Mouse (Mus musculus): ENCODE measurements around the gene Coa5. TPM values are rescaled to one million over a fixed set of nuclear protein-coding genes. Genes with fewer than 3 reads are reported as not detected.

Gene Coa5
- polyA plus RNA-seq, 1 experiment: 50.3 TPM

DNA sequence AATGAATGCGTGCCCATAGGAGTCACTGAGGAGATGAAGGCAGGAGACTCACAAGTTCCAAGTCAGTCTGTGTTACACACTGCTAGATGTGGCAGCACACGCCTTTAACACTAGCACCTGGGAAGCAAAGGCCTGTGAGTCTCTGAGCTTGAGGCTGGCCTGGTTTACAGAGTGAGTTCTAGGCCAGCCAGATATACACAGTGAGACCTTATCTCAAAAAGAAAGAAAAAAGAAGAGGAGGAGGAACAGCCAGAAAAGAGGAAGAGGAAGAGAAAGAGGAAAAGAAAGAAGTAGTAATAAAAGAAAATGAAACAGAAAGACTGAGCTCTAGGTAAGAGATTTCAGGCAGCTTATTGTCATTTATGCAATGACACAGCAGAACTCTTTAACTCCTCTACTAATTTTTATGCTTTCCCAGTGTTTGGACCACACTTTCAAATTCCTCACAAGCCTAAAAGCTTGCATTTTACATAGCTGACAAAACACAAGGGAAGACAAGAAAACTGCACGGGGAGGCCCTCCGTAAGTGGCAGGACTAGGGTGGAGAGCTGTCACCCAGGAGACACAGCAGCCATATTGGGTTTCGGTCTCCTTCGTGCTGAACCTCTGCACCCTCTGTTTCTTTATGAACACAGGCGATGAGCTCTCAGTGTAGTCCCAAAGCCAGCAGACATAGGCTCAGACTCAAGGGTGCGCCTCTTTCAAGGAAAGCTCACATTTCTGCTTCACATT lies 2.6 kb downstream of the Coa5 start:
- TF ChIP-seq POLR2A (IDR thresholded peaks at IDR 0.05; ENCODE audit: borderline replicate concordance, insufficient read depth, low read length): no peak
- no peak for TF ChIP-seq CTCF (IDR thresholded peaks at IDR 0.05; ENCODE audit: borderline replicate concordance, insufficient read depth, low read depth, low read length)
- WGBS: 94% methylated on average over 8 of the region's 8 CpGs
- Histone ChIP-seq H3K27ac (ENCODE audit: insufficient read depth, low read length) (no peak overlapping the region), H3K4me3 (replicated peaks; ENCODE audit: insufficient read depth, low read depth, low read length) (no peak overlapping the region), H3K27me3 (ENCODE audit: control insufficient read depth, insufficient read depth, low read length) (no peaks in the 10 kb centered on the region), H3K4me1 (ENCODE audit: control insufficient read depth, insufficient read depth, low read length) (peaks cover 3% of the 10 kb centered on the region; the same call in 1 of the 2 replicates)
- DNase-seq: no peak

DNA sequence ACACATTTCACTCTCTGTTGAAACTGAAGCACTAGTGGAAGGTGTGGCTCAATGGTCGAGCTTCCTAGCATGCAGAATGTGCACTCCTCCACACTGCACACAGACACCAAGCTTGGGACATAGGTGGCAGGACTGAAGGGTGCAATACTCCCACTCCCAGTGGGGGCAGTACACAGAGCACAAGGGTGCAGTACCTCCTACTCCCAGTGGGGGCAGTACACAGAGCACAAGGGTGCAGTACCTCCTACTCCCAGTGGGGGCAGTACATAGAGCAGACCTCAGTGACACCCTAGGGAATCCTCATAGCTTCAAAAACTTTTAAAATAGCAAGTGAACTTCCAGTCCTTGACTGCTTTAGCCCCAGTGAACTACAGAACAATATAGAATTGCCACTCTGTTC lies 10.5 kb downstream of the Coa5 start:
- DNase-seq: no peak
- no peaks in the 10 kb centered on the region for H3K4me1 ChIP-seq (ENCODE audit: control insufficient read depth, insufficient read depth, low read length)
- no peak overlapping the region for H3K4me3 ChIP-seq (replicated peaks; ENCODE audit: insufficient read depth, low read depth, low read length)
- WGBS: 100% methylated on average over 1 of the region's 1 CpGs
- H3K27ac ChIP-seq (ENCODE audit: insufficient read depth, low read length): no peak overlapping the region
- TF ChIP-seq CTCF (IDR thresholded peaks at IDR 0.05; ENCODE audit: borderline replicate concordance, insufficient read depth, low read depth, low read length): peak; percentile 87
- TF ChIP-seq POLR2A (IDR thresholded peaks at IDR 0.05; ENCODE audit: borderline replicate concordance, insufficient read depth, low read length): no peak
- H3K27me3 ChIP-seq (ENCODE audit: control insufficient read depth, insufficient read depth, low read length): no peaks in the 10 kb centered on the region

DNA sequence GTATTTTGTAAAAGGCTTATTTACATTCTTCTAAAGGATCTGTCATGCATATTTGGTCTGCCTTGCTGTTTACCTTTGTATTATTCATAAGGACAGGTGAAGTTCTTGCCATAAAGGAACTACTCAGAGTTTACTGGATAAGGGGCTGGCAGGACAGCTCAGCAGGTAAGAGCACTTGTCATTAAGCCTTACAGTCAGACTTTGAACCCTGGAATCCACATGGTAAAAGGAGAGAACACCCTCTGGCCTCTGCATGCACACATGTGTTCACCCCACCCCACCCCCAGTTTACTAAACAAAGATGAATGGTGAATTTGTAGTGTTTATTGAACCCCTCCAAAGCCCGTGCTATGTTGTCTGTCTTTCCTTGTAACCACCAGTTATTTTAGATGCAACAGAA lies 14.5 kb downstream of the Coa5 start:
- no peaks in the 10 kb centered on the region for H3K27me3 ChIP-seq (ENCODE audit: control insufficient read depth, insufficient read depth, low read length)
- no peak for TF ChIP-seq CTCF (IDR thresholded peaks at IDR 0.05; ENCODE audit: borderline replicate concordance, insufficient read depth, low read depth, low read length)
- no peak for TF ChIP-seq POLR2A (IDR thresholded peaks at IDR 0.05; ENCODE audit: borderline replicate concordance, insufficient read depth, low read length)
- H3K4me3 ChIP-seq (replicated peaks; ENCODE audit: insufficient read depth, low read depth, low read length): no peak overlapping the region
- no peak overlapping the region for H3K27ac ChIP-seq (ENCODE audit: insufficient read depth, low read length)
- 89% methylated on average over 1 of the region's 1 CpGs for WGBS
- peaks cover 5% of the 10 kb centered on the region for H3K4me1 ChIP-seq (ENCODE audit: control insufficient read depth, insufficient read depth, low read length)
- DNase-seq: no peak

DNA sequence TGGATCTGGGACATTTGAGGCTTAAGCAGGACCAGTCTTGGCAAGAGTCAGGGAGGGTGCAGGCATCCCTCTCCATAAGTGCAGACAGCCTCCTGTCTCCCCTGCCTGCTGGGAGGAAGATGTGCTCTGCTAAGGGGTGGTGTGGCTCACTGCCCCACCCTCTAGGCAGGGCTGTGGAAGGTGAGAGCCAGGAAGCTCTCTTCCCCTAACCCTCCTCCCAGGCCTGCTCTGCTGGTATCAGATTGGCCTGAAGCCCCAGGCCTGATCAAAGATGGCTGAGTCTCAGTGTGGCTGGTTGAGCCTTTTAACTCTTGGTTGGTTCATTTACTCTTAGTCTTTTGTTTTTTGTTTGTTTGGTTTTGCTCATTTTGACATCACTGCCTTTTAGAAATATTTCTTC lies 20.3 kb downstream of the Coa5 start:
- Histone ChIP-seq H3K27me3 (ENCODE audit: control insufficient read depth, insufficient read depth, low read length) (no peaks in the 10 kb centered on the region), H3K27ac (ENCODE audit: insufficient read depth, low read length) (peak overlapping the region; percentile 51; the same call in 1 of the 2 replicates), H3K4me3 (replicated peaks; ENCODE audit: insufficient read depth, low read depth, low read length) (no peak overlapping the region), H3K4me1 (ENCODE audit: control insufficient read depth, insufficient read depth, low read length) (peaks cover 13% of the 10 kb centered on the region)
- no peak for TF ChIP-seq POLR2A (IDR thresholded peaks at IDR 0.05; ENCODE audit: borderline replicate concordance, insufficient read depth, low read length)
- TF ChIP-seq CTCF (IDR thresholded peaks at IDR 0.05; ENCODE audit: borderline replicate concordance, insufficient read depth, low read depth, low read length): no peak
- peak in 1 of 2 experiments; percentile 39 for DNase-seq

DNA sequence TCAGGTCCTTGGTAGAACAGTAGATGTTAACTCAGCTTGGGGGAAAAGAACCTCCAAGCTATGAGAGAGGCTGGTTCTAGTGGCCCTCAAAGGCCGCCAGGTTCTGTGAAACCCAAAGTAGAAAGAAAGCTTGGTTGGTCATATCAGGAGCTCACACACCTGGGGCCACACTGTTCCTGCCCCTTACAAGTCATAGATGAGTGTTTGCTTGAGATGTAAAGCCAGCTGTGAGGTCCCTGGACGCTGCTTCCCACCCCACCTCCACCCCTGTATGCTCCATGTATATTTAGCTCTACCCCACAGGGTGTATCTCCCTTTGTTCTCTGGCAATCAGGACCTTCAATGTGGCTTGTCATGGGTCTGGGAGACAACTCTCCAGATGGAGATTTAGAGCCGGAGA lies 21.2 kb downstream of the Coa5 start:
- 67% methylated on average over 3 of the region's 3 CpGs for WGBS
- no peak overlapping the region for H3K4me3 ChIP-seq (replicated peaks; ENCODE audit: insufficient read depth, low read depth, low read length)
- H3K4me1 ChIP-seq (ENCODE audit: control insufficient read depth, insufficient read depth, low read length): peaks cover 13% of the 10 kb centered on the region
- H3K27me3 ChIP-seq (ENCODE audit: control insufficient read depth, insufficient read depth, low read length): no peaks in the 10 kb centered on the region
- DNase-seq: no peak
- H3K27ac ChIP-seq (ENCODE audit: insufficient read depth, low read length): no peak overlapping the region
- TF ChIP-seq CTCF (IDR thresholded peaks at IDR 0.05; ENCODE audit: borderline replicate concordance, insufficient read depth, low read depth, low read length) (no peak), POLR2A (IDR thresholded peaks at IDR 0.05; ENCODE audit: borderline replicate concordance, insufficient read depth, low read length) (no peak)

DNA sequence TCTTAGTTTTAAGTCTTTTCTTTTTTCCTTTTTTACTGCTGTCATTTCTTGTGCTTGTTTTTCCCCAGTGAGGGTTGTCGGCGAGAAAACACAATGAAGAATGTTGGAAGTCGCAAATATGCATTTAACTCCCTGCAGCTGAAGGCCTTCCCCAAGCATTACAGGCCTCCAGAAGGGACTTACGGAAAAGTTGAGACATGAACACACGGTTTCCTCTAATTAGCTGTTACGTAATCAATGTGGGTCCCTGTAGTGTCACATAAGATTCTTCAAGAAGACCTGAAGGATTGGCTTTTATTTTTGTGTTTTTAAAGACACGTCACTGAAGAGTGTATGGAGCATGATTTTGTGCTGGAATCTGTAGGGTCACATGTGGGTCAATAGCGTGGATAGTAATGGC lies 21.8 kb downstream of the Coa5 start:
- H3K4me3 ChIP-seq (replicated peaks; ENCODE audit: insufficient read depth, low read depth, low read length): no peak overlapping the region
- H3K4me1 ChIP-seq (ENCODE audit: control insufficient read depth, insufficient read depth, low read length): peaks cover 13% of the 10 kb centered on the region
- WGBS: 89% methylated on average over 8 of the region's 8 CpGs
- no peak for DNase-seq
- TF ChIP-seq POLR2A (IDR thresholded peaks at IDR 0.05; ENCODE audit: borderline replicate concordance, insufficient read depth, low read length) (no peak), CTCF (IDR thresholded peaks at IDR 0.05; ENCODE audit: borderline replicate concordance, insufficient read depth, low read depth, low read length) (no peak)
- H3K27ac ChIP-seq (ENCODE audit: insufficient read depth, low read length): no peak overlapping the region
- no peaks in the 10 kb centered on the region for H3K27me3 ChIP-seq (ENCODE audit: control insufficient read depth, insufficient read depth, low read length)

DNA sequence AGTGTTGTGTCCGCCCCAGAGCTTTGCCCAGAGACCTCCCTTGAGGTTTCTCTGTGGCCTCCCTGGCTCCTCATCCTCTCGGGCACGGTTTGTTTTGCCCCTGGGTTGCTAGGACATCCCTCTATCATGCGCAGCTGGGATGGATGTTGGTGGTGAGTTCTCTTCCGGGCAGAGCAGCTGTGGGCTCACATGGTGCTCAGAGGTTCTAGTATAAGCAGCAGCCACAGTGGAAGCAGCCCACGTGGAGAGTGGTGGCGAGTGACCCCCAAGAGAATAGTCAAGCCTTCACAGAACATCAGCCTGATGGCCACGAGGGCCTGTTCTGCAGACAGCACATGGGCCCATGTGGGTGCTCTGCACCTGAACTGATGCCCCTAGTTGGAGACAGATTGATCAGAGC lies 22.7 kb downstream of the Coa5 start:
- 67% methylated on average over 8 of the region's 8 CpGs for WGBS
- H3K4me1 ChIP-seq (ENCODE audit: control insufficient read depth, insufficient read depth, low read length): peaks cover 16% of the 10 kb centered on the region
- H3K27ac ChIP-seq (ENCODE audit: insufficient read depth, low read length): no peak overlapping the region
- DNase-seq: no peak
- no peak overlapping the region for H3K4me3 ChIP-seq (replicated peaks; ENCODE audit: insufficient read depth, low read depth, low read length)
- TF ChIP-seq POLR2A (IDR thresholded peaks at IDR 0.05; ENCODE audit: borderline replicate concordance, insufficient read depth, low read length): no peak
- TF ChIP-seq CTCF (IDR thresholded peaks at IDR 0.05; ENCODE audit: borderline replicate concordance, insufficient read depth, low read depth, low read length): no peak
- H3K27me3 ChIP-seq (ENCODE audit: control insufficient read depth, insufficient read depth, low read length): no peaks in the 10 kb centered on the region

DNA sequence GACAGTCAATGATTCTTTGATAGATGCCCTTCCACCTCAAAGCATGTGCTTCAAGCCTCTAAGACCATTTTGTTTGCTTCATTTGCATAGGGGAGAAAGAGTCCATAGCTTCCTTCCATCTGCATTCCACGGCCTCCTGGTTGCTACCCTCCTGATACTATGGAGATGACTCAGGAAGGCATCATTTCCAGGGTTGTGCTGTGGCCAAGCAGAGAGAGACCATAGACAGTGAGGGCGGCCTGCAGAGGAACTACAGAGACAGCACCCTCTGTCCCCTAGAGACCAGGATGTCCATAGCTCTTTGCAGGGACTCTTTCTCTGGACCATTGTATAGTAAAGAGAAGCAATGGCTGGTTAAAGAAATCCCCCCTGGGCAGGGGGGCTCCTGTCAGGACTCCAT lies 24.8 kb downstream of the Coa5 start:
- TF ChIP-seq POLR2A (IDR thresholded peaks at IDR 0.05; ENCODE audit: borderline replicate concordance, insufficient read depth, low read length) (no peak), CTCF (IDR thresholded peaks at IDR 0.05; ENCODE audit: borderline replicate concordance, insufficient read depth, low read depth, low read length) (no peak)
- Histone ChIP-seq H3K27ac (ENCODE audit: insufficient read depth, low read length) (0 out of 2 replicates have a peak overlapping the region, but pooled peaks have one; percentile 14), H3K4me1 (ENCODE audit: control insufficient read depth, insufficient read depth, low read length) (peaks cover 15% of the 10 kb centered on the region), H3K27me3 (ENCODE audit: control insufficient read depth, insufficient read depth, low read length) (no peaks in the 10 kb centered on the region), H3K4me3 (replicated peaks; ENCODE audit: insufficient read depth, low read depth, low read length) (no peak overlapping the region)
- 61% methylated on average over 2 of the region's 2 CpGs for WGBS
- no peak for DNase-seq

Data from cerebellum, adult 2 months (tissue).